Mouse (Mus musculus) heart, postnatal 25 days (tissue): ENCODE results near the gene Olfr313. TPM values are rescaled to one million over a fixed set of nuclear protein-coding genes. Genes with fewer than 3 reads are reported as not detected.
"Not testable (repeated sequence)": the region's sequence is repeated elsewhere in the genome, so short reads cannot be mapped to it uniquely, and the experiment has no call there.

ENCODE experiments used
- DNase-seq: peaks from one replicate; pipeline ENCODE4 v3.0.0; 2022; ENCODE audit warnings: low spot score
- intact Hi-C: fragments of 180-260 bp; cut with DNase I; formaldehyde crosslinking; loops from one replicate; pipeline ENCODE4 v1.15.1; 2025
- total RNA-seq, 2 experiments: library from RNA; stranded (reverse); gene quantifications; 2 replicates each; pipeline ENCODE4 v1.2.3; 2021

Gene Olfr313
- not detected for total RNA-seq

GRCm38 (mm10) chr11:58814700-58815099 lies at the start of gene Olfr313:
Gene Olfr313 (plus strand): TSS chr11:58815000.
- intact Hi-C loops: not testable (repeated sequence)

GRCm38 (mm10) chr11:58772888-58773287 lies 41.9 kb upstream of the Olfr313 start, which contains the start of gene Olfr315:
Gene Olfr315 (plus strand): TSS chr11:58773188.
- intact Hi-C loops: no loop called here
- no peak for DNase-seq

More at GRCm38 (mm10) chr11:58814700-58815099, at the start of gene Olfr313:
- not testable (repeated sequence) for DNase-seq

GRCm38 (mm10) chr11:58782480-58783089 lies 32.2 kb upstream of the Olfr313 start, which contains the start of gene Olfr314:
Gene Olfr314 (plus strand): TSS chr11:58782952.
- DNase-seq: no peak
- intact Hi-C loops: no loop called here

- intact Hi-C loops: no loop called here
- DNase-seq: no peak
These were observed 30.6 kb upstream of the Olfr313 start for GRCm38 (mm10) chr11:58784182-58784581.

- intact Hi-C loops: no loop called here
These were observed 27.1 kb upstream of the Olfr313 start for GRCm38 (mm10) chr11:58787651-58788050.

GRCm38 (mm10) chr11:58788346-58788745 lies 26.5 kb upstream of the Olfr313 start:
- DNase-seq: no peak
- intact Hi-C loops: no loop called here

More at GRCm38 (mm10) chr11:58787651-58788050, 27.1 kb upstream of the Olfr313 start:
- no peak for DNase-seq

- no peak for DNase-seq
- intact Hi-C loops: no loop called here
These were observed 25.3 kb upstream of the Olfr313 start for GRCm38 (mm10) chr11:58789532-58789931.

GRCm38 (mm10) chr11:58790053-58790452 lies 24.7 kb upstream of the Olfr313 start:
- no peak for DNase-seq
- intact Hi-C loops: no loop called here

GRCm38 (mm10) chr11:58790646-58791045 lies 24.2 kb upstream of the Olfr313 start:
- no peak for DNase-seq
- intact Hi-C loops: no loop called here

GRCm38 (mm10) chr11:58795856-58796255 lies 18.9 kb upstream of the Olfr313 start:
- intact Hi-C loops: no loop called here
- DNase-seq: no peak

- DNase-seq: no peak
- intact Hi-C loops: no loop called here
These were observed 17.9 kb upstream of the Olfr313 start for GRCm38 (mm10) chr11:58796850-58797249.

- DNase-seq: no peak
- intact Hi-C loops: no loop called here
These were observed 15.1 kb upstream of the Olfr313 start for GRCm38 (mm10) chr11:58799747-58800146.

- DNase-seq: no peak
- intact Hi-C loops: no loop called here
These were observed 13.1 kb upstream of the Olfr313 start, which contains the start of gene Fam183b for GRCm38 (mm10) chr11:58801558-58802228. Gene Fam183b (minus strand): TSS chr11:58801960.

GRCm38 (mm10) chr11:58803871-58804270 lies 10.9 kb upstream of the Olfr313 start:
- DNase-seq: no peak
- intact Hi-C loops: no loop called here

GRCm38 (mm10) chr11:58804393-58804792 lies 10.4 kb upstream of the Olfr313 start:
- intact Hi-C loops: no loop called here
- DNase-seq: no peak

- intact Hi-C loops: no loop called here
- DNase-seq: no peak
These were observed 2.8 kb upstream of the Olfr313 start for GRCm38 (mm10) chr11:58812001-58812400.

GRCm38 (mm10) chr11:58815676-58816075 lies 876 bp downstream of the Olfr313 start:
- intact Hi-C loops: no loop called here
- no peak for DNase-seq

- intact Hi-C loops, DNase-seq: not testable (repeated sequence)
These were observed 14.1 kb downstream of the Olfr313 start, which contains the start of gene Olfr312 for GRCm38 (mm10) chr11:58828937-58829336. Gene Olfr312 (plus strand): TSS chr11:58829237.

- no peak for DNase-seq
- intact Hi-C loops: no loop called here
These were observed 15.0 kb downstream of the Olfr313 start for GRCm38 (mm10) chr11:58829764-58830163.

- DNase-seq, intact Hi-C loops: not testable (repeated sequence)
These were observed 17.7 kb downstream of the Olfr313 start for GRCm38 (mm10) chr11:58832541-58832940.

GRCm38 (mm10) chr11:58838951-58839350 lies 24.2 kb downstream of the Olfr313 start, which contains the start of gene Olfr311:
Gene Olfr311 (plus strand): TSS chr11:58839251.
- intact Hi-C loops, DNase-seq: not testable (repeated sequence)
